Mouse (Mus musculus): ENCODE data around the gene Dclk2. TPM values are rescaled to one million over a fixed set of nuclear protein-coding genes. Genes with fewer than 3 reads are reported as not detected.

The Dclk2 gene
- polyA plus RNA-seq, 1 experiment from 2014 or later, result 11.0 TPM

DNA sequence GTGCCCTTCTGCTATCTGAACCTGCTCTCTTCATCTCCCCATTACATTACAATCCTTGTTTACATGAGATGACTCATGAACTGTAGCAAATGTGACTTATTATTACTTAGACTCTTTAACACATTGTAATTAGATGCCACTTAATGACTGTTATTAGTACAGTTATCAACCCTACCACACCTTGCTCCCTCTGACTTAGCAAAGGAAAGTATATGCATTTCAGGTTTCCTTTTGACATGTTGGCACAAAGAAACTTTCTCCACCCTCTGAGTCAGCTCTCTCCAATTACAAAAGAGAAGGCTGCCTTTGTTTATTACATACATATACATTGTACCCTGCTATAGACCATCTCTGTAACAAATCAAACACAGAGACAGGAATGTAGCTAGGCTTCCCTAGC, 33.1 kb downstream of the Dclk2 start:
- H3K4me3 ChIP-seq (replicated peaks), result no peak overlapping the region
- no peaks in the 10 kb centered on the region for H3K4me1 ChIP-seq (replicated peaks)
- DNase-seq (no peak), ATAC-seq (ENCODE audit: low read depth) (no peak)
- no peak overlapping the region for H3K27ac ChIP-seq
- H3K9me3 ChIP-seq (replicated peaks), result no peaks in the 10 kb centered on the region
- no peaks in the 10 kb centered on the region for H3K27me3 ChIP-seq
- no peak overlapping the region for H3K4me2 ChIP-seq
- no peak overlapping the region for H3K9ac ChIP-seq
- H3K36me3 ChIP-seq, result no peaks in the 10 kb centered on the region

DNA sequence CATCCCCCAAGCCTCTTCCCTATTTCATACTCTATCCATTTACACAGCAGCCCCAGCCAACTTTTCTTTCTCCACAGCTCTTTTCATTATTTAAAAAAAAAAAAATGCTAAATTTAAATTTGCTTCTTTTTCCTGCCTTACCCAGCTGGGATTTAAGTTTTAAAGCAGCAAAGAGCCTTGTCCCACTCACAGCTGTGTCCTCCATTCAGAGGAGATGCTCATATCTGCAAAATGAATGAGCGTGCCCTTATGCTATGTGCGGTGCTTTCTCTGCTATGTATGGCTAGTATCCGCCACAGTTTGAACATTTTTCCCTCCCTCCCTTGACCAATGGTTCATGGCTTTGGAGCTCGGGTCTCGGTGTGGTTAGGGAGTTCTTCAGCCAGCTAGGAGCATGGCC, 35.5 kb downstream of the Dclk2 start:
- 81% methylated on average over 5 of the region's 5 CpGs for WGBS (ENCODE audit: insufficient replicate concordance)
- no peak overlapping the region for H3K27ac ChIP-seq

GRCm38 (mm10) chr3:86884481-86884880, 36.2 kb downstream of the Dclk2 start:
- Histone ChIP-seq H3K4me2 (no peak overlapping the region), H3K9me3 (replicated peaks) (no peaks in the 10 kb centered on the region), H3K9ac (no peak overlapping the region), H3K27ac (no peak overlapping the region), H3K27me3 (no peaks in the 10 kb centered on the region), H3K4me1 (replicated peaks) (no peaks in the 10 kb centered on the region), H3K36me3 (no peaks in the 10 kb centered on the region), H3K4me3 (replicated peaks) (no peak overlapping the region)
- no peak for DNase-seq
- WGBS (ENCODE audit: insufficient replicate concordance), result 80% methylated on average over 2 of the region's 2 CpGs
- no peak for ATAC-seq (ENCODE audit: low read depth)

More for the DNA sequence above, 35.5 kb downstream of the Dclk2 start:
- H3K4me1 ChIP-seq (replicated peaks), result no peaks in the 10 kb centered on the region
- no peaks in the 10 kb centered on the region for H3K9me3 ChIP-seq (replicated peaks)
- no peak overlapping the region for H3K4me3 ChIP-seq (replicated peaks)
- H3K36me3 ChIP-seq, result no peaks in the 10 kb centered on the region
- DNase-seq (no peak), ATAC-seq (ENCODE audit: low read depth) (no peak)
- H3K4me2 ChIP-seq, result no peak overlapping the region
- H3K27me3 ChIP-seq, result no peaks in the 10 kb centered on the region
- H3K9ac ChIP-seq, result no peak overlapping the region

DNA sequence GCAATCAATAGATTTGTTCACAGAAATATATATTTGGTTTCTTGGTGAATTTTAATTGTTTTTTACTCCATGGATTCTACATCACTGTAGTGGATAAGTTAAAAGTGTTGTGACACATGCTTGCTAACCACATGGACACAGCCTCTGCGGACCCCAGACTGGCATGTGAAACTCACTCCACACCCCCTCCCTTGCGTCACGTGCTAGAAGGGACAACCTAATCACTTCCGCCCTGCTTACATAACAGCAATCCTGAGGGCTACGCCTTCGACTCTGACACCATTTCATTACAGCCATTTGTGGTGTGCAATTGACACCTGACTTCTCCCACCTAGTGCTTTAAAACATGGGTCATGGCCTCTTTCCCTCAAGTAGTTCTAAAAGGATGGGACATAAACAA, 36.7 kb downstream of the Dclk2 start:
- 66% methylated on average over 6 of the region's 6 CpGs for WGBS (ENCODE audit: insufficient replicate concordance)
- H3K9me3 ChIP-seq (replicated peaks), result no peaks in the 10 kb centered on the region
- no peak overlapping the region for H3K4me2 ChIP-seq
- H3K36me3 ChIP-seq, result no peaks in the 10 kb centered on the region
- H3K4me3 ChIP-seq (replicated peaks), result no peak overlapping the region
- ATAC-seq (ENCODE audit: low read depth) (no peak), DNase-seq (no peak)
- no peak overlapping the region for H3K9ac ChIP-seq
- no peak overlapping the region for H3K27ac ChIP-seq
- no peaks in the 10 kb centered on the region for H3K4me1 ChIP-seq (replicated peaks)
- H3K27me3 ChIP-seq, result no peaks in the 10 kb centered on the region

DNA sequence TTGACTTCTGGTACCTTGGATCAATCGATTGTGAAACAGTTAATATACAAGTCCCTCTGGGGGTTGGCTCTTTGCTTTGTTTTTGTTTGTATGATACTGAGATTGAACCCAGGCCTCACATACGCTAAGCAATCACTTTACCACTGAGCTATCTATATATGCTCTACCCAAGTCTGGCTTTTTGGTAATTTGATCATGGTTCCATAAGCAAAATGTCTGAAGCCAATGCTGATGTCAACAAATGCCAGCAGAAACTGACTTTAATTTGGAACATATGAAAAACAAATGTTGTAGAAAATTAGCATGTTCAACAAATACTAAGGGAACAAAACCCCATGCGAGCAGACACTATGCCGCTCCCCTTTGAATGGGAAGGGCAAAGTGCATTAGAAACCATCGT, 44.7 kb downstream of the Dclk2 start:
- Histone ChIP-seq H3K4me2 (no peak overlapping the region), H3K9ac (no peak overlapping the region), H3K36me3 (no peaks in the 10 kb centered on the region), H3K27me3 (no peaks in the 10 kb centered on the region), H3K4me1 (replicated peaks) (no peaks in the 10 kb centered on the region), H3K4me3 (replicated peaks) (no peak overlapping the region), H3K27ac (no peak overlapping the region), H3K9me3 (replicated peaks) (no peaks in the 10 kb centered on the region)
- DNase-seq, result no peak
- no peak for ATAC-seq (ENCODE audit: low read depth)
- WGBS (ENCODE audit: insufficient replicate concordance), result 74% methylated on average over 5 of the region's 5 CpGs

- Histone ChIP-seq H3K27me3 (no peaks in the 10 kb centered on the region), H3K9me3 (replicated peaks) (no peaks in the 10 kb centered on the region), H3K4me2 (no peak overlapping the region), H3K4me3 (replicated peaks) (no peak overlapping the region), H3K36me3 (no peaks in the 10 kb centered on the region), H3K9ac (no peak overlapping the region), H3K27ac (no peak overlapping the region), H3K4me1 (replicated peaks) (no peaks in the 10 kb centered on the region)
- ATAC-seq (ENCODE audit: low read depth), result no peak
- 58% methylated on average over 6 of the region's 6 CpGs for WGBS (ENCODE audit: insufficient replicate concordance)
- DNase-seq, result no peak
Observed at GRCm38 (mm10) chr3:86873092-86873600, 47.5 kb downstream of the Dclk2 start.

DNA sequence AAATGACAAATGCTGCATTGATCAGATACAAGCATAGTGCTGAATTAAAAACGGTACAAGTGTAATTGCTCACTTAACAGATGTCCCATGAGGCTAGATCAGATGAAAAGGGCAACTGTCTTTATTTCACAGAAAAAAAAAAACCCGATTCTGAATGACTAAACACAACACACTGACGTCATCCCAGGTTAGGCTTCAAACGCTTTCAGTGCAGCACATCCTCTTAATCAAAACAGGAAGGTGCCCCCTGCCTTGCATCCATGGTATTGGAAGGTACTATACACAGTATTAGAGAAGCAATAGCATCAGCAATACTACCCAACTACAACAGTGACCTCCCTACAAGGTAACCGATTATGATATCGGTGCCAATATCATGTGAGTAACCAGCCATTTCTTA, 49.7 kb downstream of the Dclk2 start:
- no peak for ATAC-seq (ENCODE audit: low read depth)
- H3K9ac ChIP-seq, result no peak overlapping the region
- no peak overlapping the region for H3K27ac ChIP-seq
- no peak overlapping the region for H3K4me3 ChIP-seq (replicated peaks)
- H3K36me3 ChIP-seq, result no peaks in the 10 kb centered on the region
- WGBS (ENCODE audit: insufficient replicate concordance), result 73% methylated on average over 6 of the region's 6 CpGs
- H3K9me3 ChIP-seq (replicated peaks), result no peaks in the 10 kb centered on the region
- H3K27me3 ChIP-seq, result no peaks in the 10 kb centered on the region
- DNase-seq, result no peak
- H3K4me2 ChIP-seq, result no peak overlapping the region
- no peaks in the 10 kb centered on the region for H3K4me1 ChIP-seq (replicated peaks)

DNA sequence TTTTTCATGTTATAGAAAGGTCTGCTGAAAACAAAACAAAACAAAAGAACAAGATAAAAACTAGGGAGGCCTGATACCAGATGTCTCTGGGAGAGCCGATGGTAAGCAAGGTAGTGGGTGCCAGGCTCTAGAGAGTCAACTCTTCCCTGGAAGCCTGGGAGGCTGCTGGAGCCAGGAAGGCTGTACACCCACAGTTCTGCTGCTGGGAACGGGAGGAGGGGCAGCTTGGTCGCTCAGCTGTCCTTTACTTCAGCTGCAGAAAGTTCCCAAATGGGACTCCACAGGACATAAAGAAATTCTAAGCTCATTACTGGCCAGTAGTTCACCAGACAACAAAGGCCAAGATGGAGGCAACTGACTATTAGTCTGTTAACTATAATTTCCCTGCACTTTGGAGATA, 50.2 kb downstream of the Dclk2 start:
- H3K9ac ChIP-seq, result no peak overlapping the region
- WGBS (ENCODE audit: insufficient replicate concordance), result 60% methylated on average over 3 of the region's 3 CpGs
- no peaks in the 10 kb centered on the region for H3K27me3 ChIP-seq
- H3K36me3 ChIP-seq, result no peaks in the 10 kb centered on the region
- H3K27ac ChIP-seq, result no peak overlapping the region
- ATAC-seq (ENCODE audit: low read depth), result no peak
- DNase-seq, result no peak
- H3K4me2 ChIP-seq, result no peak overlapping the region
- no peak overlapping the region for H3K4me3 ChIP-seq (replicated peaks)
- H3K9me3 ChIP-seq (replicated peaks), result no peaks in the 10 kb centered on the region
- H3K4me1 ChIP-seq (replicated peaks), result no peaks in the 10 kb centered on the region

DNA sequence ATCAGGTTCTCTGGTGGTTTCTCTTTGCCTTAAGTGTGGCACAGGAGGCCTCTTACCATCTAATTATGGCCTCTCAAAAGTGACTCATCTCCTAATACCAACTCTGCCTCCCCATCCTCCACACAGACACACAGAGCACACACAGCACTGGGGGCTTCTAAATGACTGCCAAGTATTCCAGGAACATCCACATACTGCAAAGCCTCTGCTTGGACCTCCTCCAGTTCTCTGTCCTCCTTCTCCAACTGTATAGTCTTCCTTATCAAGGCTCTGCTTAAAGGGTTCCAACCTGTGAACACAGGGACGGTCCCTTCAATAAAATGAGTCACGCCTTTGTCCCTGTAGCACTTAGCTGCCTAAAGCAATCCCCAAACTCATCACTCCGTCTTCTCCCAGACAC, 51.9 kb downstream of the Dclk2 start:
- whole genome bisulfite sequencing (ENCODE audit: insufficient replicate concordance), result 51% methylated on average over 3 of the region's 3 CpGs
- ATAC-seq (ENCODE audit: low read depth) (no peak), DNase-seq (no peak)

DNA sequence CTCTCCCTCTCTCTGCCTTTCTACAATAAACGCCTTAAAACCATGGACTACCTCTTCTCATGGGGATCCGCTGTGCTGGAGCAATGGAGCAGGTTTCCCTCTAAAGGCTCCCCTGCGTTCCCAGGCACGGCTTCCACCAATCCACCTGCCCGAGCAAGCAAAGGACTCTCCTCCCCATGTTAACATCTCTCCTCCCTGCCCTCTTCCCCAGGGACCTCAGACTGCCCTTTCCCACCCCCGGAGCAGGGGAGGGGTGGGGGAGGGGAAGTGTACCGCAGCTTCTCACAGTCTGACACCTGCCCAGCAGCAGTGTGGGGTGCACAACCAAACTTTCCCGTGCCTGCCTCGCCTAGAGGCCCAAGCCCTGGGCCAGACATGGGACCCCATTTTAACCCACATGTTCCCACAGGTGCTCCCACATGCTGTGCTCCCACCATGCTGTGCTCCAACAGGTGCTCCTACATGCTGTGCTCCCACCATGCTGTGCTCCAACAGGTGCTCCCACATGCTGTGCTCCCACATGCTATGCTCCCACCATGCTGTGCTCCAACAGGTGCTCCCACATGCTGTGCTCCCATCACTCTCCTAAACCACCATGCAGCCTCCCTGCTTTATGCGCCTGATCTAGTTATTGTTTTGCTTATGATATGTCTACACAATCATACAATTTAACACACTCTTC, 57.2 kb downstream of the Dclk2 start:
- Histone ChIP-seq H3K36me3 (no peaks in the 10 kb centered on the region), H3K4me3 (replicated peaks) (no peak overlapping the region), H3K27me3 (no peaks in the 10 kb centered on the region), H3K4me2 (no peak overlapping the region), H3K27ac (no peak overlapping the region), H3K4me1 (replicated peaks) (no peaks in the 10 kb centered on the region), H3K9ac (no peak overlapping the region), H3K9me3 (replicated peaks) (no peaks in the 10 kb centered on the region)
- WGBS (ENCODE audit: insufficient replicate concordance), result 49% methylated on average over 10 of the region's 10 CpGs
- DNase-seq (no peak), ATAC-seq (ENCODE audit: low read depth) (no peak)

More for the DNA sequence above, 51.9 kb downstream of the Dclk2 start:
- Histone ChIP-seq H3K4me2 (no peak overlapping the region), H3K9ac (no peak overlapping the region), H3K4me1 (replicated peaks) (no peaks in the 10 kb centered on the region), H3K27ac (no peak overlapping the region), H3K27me3 (no peaks in the 10 kb centered on the region), H3K9me3 (replicated peaks) (no peaks in the 10 kb centered on the region), H3K36me3 (no peaks in the 10 kb centered on the region), H3K4me3 (replicated peaks) (no peak overlapping the region)

GRCm38 (mm10) chr3:86862939-86863311, 57.7 kb downstream of the Dclk2 start:
- Histone ChIP-seq H3K4me3 (replicated peaks) (no peak overlapping the region), H3K4me2 (no peak overlapping the region), H3K27me3 (no peaks in the 10 kb centered on the region), H3K9ac (no peak overlapping the region), H3K4me1 (replicated peaks) (no peaks in the 10 kb centered on the region), H3K27ac (no peak overlapping the region), H3K36me3 (no peaks in the 10 kb centered on the region), H3K9me3 (replicated peaks) (no peaks in the 10 kb centered on the region)
- no peak for ATAC-seq (ENCODE audit: low read depth)
- no peak for DNase-seq
- WGBS (ENCODE audit: insufficient replicate concordance), result 31% methylated on average over 3 of the region's 3 CpGs

- ATAC-seq (ENCODE audit: low read depth), result no peak
- Histone ChIP-seq H3K4me2 (no peak overlapping the region), H3K36me3 (no peaks in the 10 kb centered on the region), H3K9me3 (replicated peaks) (no peaks in the 10 kb centered on the region), H3K27ac (no peak overlapping the region), H3K4me1 (replicated peaks) (no peaks in the 10 kb centered on the region), H3K4me3 (replicated peaks) (no peak overlapping the region), H3K9ac (no peak overlapping the region), H3K27me3 (no peaks in the 10 kb centered on the region)
- no peak for DNase-seq
- 59% methylated on average over 10 of the region's 10 CpGs for WGBS (ENCODE audit: insufficient replicate concordance)
Observed at GRCm38 (mm10) chr3:86862245-86862938, 58.3 kb downstream of the Dclk2 start.

All from liver, embryonic 13.5 days (tissue).